In genomic region chr10:120883069-120883415, GRCm38 (mm10) we compare ENCODE assay signal across 8 mouse cellular contexts. TPM values are rescaled to one million over a fixed set of nuclear protein-coding genes. Genes with fewer than 3 reads are reported as not detected.
A peak's percentile ranks its signal among the peaks of the same experiment; 100 is the strongest.
DNase-seq lines count a peak whose midpoint lies in the region; ATAC-seq and TF ChIP-seq lines count a peak whose summit lies in the region.

No protein-coding gene starts in this region.

- H3K4me3 ChIP-seq in heart, embryonic 11.5 days (ENCODE audit: low read depth, low read length), result peak overlapping the region; percentile 18
- peak overlapping the region; percentile 54 for H3K4me3 ChIP-seq in bone marrow macrophage, adult 2 months (ENCODE audit: insufficient read depth, low read length)
- peak overlapping the region; percentile 43 for H3K4me3 ChIP-seq in hindbrain, embryonic 15.5 days
- peak overlapping the region; percentile 20; the same call in 1 of the 2 replicates for H3K4me3 ChIP-seq in midbrain, embryonic 11.5 days (ENCODE audit: low read depth, low read length)

- WGBS in heart, embryonic 11.5 days (ENCODE audit: insufficient replicate concordance), result 9% methylated on average over 7 of the region's 7 CpGs
- 1% methylated on average over 7 of the region's 7 CpGs for WGBS in hindbrain, embryonic 15.5 days
- WGBS in midbrain, embryonic 11.5 days, result 2% methylated on average over 7 of the region's 7 CpGs

- H3K9ac ChIP-seq in heart, embryonic 11.5 days (ENCODE audit: low read depth, low read length), result peak overlapping the region; percentile 12
- H3K9ac ChIP-seq in hindbrain, embryonic 15.5 days, result peak overlapping the region; percentile 55; the same call in 1 of the 2 replicates
- H3K9ac ChIP-seq in midbrain, embryonic 11.5 days (ENCODE audit: low read length), result no peak overlapping the region

- no peak for TF ChIP-seq CTCF in bone marrow macrophage, adult 2 months (IDR thresholded peaks at IDR 0.05; ENCODE audit: low read depth, low read length)

- DNase-seq in heart, postnatal 4 days, result no peak
- DNase-seq in midbrain, embryonic 11.5 days (ENCODE audit: low spot score, missing footprints), result no peak
- no peak for DNase-seq in retina, postnatal 1 day
- no peak for DNase-seq in layer of hippocampus, postnatal 10 days (ENCODE audit: low spot score in 2 of 2)
- DNase-seq in left cerebral cortex, postnatal 10 days (ENCODE audit: extremely low spot score in 1 of 2, low spot score in 2 of 2), result no peak

- H3K4me1 ChIP-seq in heart, embryonic 11.5 days (ENCODE audit: control insufficient read depth, insufficient read depth, low read length), result peaks cover 13% of the 10 kb centered on the region
- peaks cover 17% of the 10 kb centered on the region for H3K4me1 ChIP-seq in bone marrow macrophage, adult 2 months (ENCODE audit: control insufficient read depth, insufficient read depth, low read length)
- peaks cover 14% of the 10 kb centered on the region; the same call in 1 of the 2 replicates for H3K4me1 ChIP-seq in hindbrain, embryonic 15.5 days (replicated peaks)
- peaks cover 10% of the 10 kb centered on the region for H3K4me1 ChIP-seq in midbrain, embryonic 11.5 days (ENCODE audit: control insufficient read depth, insufficient read depth, low read length)

- intact Hi-C loops in left cerebral cortex, postnatal 10 days (cut with DNase I), result no loop called here

- ATAC-seq in heart, embryonic 11.5 days (replicated peaks; ENCODE audit: insufficient number of reproducible peaks, low FRiP score, low TSS enrichment), result no peak
- peak; percentile 61; the same call in 1 of the 2 replicates for ATAC-seq in hindbrain, embryonic 15.5 days (ENCODE audit: low FRiP score, low read depth)
- ATAC-seq in midbrain, embryonic 11.5 days (ENCODE audit: low FRiP score), result peak; percentile 79

- peak overlapping the region; percentile 64 for H3K4me2 ChIP-seq in heart, embryonic 11.5 days
- peak overlapping the region; percentile 93 for H3K4me2 ChIP-seq in hindbrain, embryonic 15.5 days
- peak overlapping the region; percentile 58 for H3K4me2 ChIP-seq in midbrain, embryonic 11.5 days

- H3K9me3 ChIP-seq in heart, embryonic 11.5 days (replicated peaks; ENCODE audit: control insufficient read depth, low read length), result no peaks in the 10 kb centered on the region
- H3K9me3 ChIP-seq in hindbrain, embryonic 15.5 days, result no peaks in the 10 kb centered on the region
- no peaks in the 10 kb centered on the region for H3K9me3 ChIP-seq in midbrain, embryonic 11.5 days (ENCODE audit: control insufficient read depth, low read length)

- no peak for TF ChIP-seq POLR2A in bone marrow macrophage, adult 2 months (IDR thresholded peaks at IDR 0.05; ENCODE audit: borderline replicate concordance, low read depth, low read length)

- H3K27me3 ChIP-seq in heart, embryonic 11.5 days (ENCODE audit: control insufficient read depth, insufficient read depth, low read length), result no peaks in the 10 kb centered on the region
- no peaks in the 10 kb centered on the region for H3K27me3 ChIP-seq in hindbrain, embryonic 15.5 days
- H3K27me3 ChIP-seq in midbrain, embryonic 11.5 days (ENCODE audit: control insufficient read depth, insufficient read depth, low read length), result no peaks in the 10 kb centered on the region

- peaks cover 4% of the 10 kb centered on the region; the same call in 1 of the 2 replicates for H3K36me3 ChIP-seq in heart, embryonic 11.5 days (ENCODE audit: control insufficient read depth, insufficient read depth, low read length)
- H3K36me3 ChIP-seq in hindbrain, embryonic 15.5 days, result no peaks in the 10 kb centered on the region
- no peaks in the 10 kb centered on the region for H3K36me3 ChIP-seq in midbrain, embryonic 11.5 days (ENCODE audit: control insufficient read depth, insufficient read depth, low read length)

- H3K27ac ChIP-seq in heart, embryonic 11.5 days (ENCODE audit: low read depth, low read length), result peak overlapping the region; percentile 2
- H3K27ac ChIP-seq in bone marrow macrophage, adult 2 months (ENCODE audit: insufficient read depth, low read depth, low read length), result peak overlapping the region; percentile 95
- H3K27ac ChIP-seq in hindbrain, embryonic 15.5 days (replicated peaks), result peak overlapping the region; percentile 61
- no peak overlapping the region for H3K27ac ChIP-seq in midbrain, embryonic 11.5 days (ENCODE audit: low read depth, low read length)

RNA-seq across cellular contexts. Expression of gene Msrb3, which starts 15.9 kb away (rescaled TPM):
- polyA plus RNA-seq in heart, embryonic 11.5 days (2014; fragmentation: Nextera tagmentation; extraction: Ambion mirVana), result 20.5 and 31.4 TPM in 2 replicates
- total RNA-seq in heart, postnatal 4 days (2021), result 100 to 1,000 TPM; 154 to 177 TPM
- 0.52 and 0.76 TPM in 2 replicates for polyA plus RNA-seq in bone marrow macrophage, adult 2 months (2012; ENCODE audit: insufficient read depth, insufficient read length, missing spikeins)
- polyA plus RNA-seq in hindbrain, embryonic 15.5 days (2015; fragmentation: Nextera tagmentation; extraction: Ambion mirVana), result 1.5 and 2.0 TPM in 2 replicates
- 3.9 and 4.6 TPM in 2 replicates for polyA plus RNA-seq in midbrain, embryonic 11.5 days (2014; fragmentation: Nextera tagmentation; extraction: Ambion mirVana)
- 1 to 10 TPM; 4.7 to 5.3 TPM for total RNA-seq in layer of hippocampus, postnatal 10 days (2021)
- total RNA-seq in left cerebral cortex, postnatal 10 days (2021), result 1 to 10 TPM; 4.2 to 4.3 TPM
